Mouse (Mus musculus) frontal cortex, adult (tissue): ENCODE results near the gene Frs2.
A peak's percentile ranks its signal among the peaks of the same experiment; 100 is the strongest.

Source experiments
- ATAC-seq: cut with Nextera tagmentation; 2 replicates; pipeline ENCODE4 v1.9.2; 2017; ENCODE audit warnings: mild to moderate bottlenecking, moderate library complexity, mixed read lengths; ENCODE audit not compliant: low TSS enrichment

The Frs2 gene

GRCm38 (mm10) chr10:117106244-117106643, 42.1 kb downstream of the Frs2 start:
- no peak for ATAC-seq

- peak; percentile 41; the same call in 1 of the 2 replicates for ATAC-seq
Measured at GRCm38 (mm10) chr10:117105015-117105414, 43.3 kb downstream of the Frs2 start.

DNA sequence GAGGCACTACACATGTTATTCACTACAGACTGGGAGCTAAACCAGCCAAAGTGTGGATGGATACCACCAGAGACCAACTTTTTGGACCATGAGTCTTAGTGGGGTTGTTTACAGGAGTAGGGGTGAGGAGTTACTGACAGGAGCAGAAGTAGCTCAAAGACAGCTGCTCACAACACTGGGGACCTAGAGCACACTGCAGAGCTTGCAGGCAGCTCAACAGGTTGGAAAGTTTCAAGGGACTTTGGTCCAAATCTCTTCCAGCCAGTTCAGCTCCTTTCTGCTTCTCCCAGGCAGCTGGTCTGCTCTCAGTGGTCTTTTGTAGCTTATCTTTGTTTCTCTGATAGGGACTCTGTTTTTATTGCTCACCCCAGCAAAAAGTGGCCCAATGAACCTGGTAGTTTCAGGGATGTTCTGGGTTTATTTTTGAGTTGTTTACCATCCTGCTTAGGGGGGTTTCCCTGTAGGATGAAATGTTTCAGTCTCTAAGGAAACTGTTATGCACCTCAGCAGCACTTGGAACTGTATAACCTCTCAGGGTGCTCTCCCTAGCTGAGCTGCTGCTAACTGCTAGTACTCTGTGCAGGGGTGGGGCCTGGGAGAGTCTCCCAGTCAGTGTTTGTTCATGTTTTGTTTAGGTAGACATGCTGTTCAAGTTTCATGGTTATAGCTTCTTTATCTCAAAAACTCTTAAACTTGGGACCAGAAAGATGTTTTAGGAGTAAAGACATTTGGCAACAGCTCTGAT, 44.3 kb downstream of the Frs2 start:
- no peak for ATAC-seq

DNA sequence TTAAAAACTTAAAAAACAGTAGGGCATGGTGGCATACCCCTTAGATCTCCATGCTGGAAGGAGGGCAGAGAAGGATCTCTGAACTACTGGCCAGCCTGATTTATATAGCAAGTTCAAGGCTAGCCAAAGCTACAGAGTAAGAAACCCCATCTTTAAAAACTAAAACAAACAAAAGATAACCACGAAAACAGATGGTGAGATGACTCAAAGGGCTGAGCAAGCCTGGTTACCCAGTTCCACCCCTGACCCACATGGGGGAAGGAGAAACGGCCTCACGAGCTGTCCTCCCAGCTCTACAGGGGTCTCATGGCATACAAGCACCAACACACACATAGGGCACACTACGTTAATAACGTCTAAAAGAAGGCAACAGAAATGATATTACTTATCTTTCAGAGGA, 48.2 kb downstream of the Frs2 start:
- no peak for ATAC-seq

DNA sequence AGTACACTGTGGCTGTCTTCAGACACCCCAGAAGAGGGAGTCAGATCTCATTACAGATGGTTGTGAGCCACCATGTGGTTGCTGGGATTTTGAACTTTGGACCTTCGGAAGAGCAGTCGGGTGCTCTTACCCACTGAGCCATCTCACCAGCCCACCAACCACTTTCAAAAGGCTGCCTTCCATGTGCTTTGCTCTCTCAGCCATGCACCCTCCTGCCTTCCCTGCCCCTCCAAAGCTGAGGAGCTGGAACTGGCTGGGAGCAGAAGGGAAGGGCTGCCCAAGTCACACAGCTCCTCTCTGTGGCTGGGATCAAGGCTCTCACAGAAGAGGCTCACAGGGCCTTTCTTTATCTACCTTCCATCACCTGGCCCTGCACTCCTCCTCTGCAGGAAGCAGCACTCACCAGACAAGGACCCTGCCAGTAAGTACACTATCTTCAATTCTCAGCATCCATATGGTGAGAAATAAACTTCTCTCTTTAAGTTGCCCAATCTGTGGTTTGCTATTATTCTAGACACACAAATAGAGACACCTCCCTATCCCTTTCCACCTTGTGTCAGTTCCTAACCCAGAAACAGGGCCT, 51.1 kb downstream of the Frs2 start:
- no peak for ATAC-seq

- ATAC-seq: no peak
Measured at GRCm38 (mm10) chr10:117096096-117096495, 52.2 kb downstream of the Frs2 start.

- ATAC-seq: peak; percentile 87
Measured at GRCm38 (mm10) chr10:117094504-117095329, 53.6 kb downstream of the Frs2 start.

- ATAC-seq: no peak
Measured at GRCm38 (mm10) chr10:117089628-117090027, 58.7 kb downstream of the Frs2 start.

- ATAC-seq: no peak
Measured at GRCm38 (mm10) chr10:117081914-117082359, 66.4 kb downstream of the Frs2 start.

DNA sequence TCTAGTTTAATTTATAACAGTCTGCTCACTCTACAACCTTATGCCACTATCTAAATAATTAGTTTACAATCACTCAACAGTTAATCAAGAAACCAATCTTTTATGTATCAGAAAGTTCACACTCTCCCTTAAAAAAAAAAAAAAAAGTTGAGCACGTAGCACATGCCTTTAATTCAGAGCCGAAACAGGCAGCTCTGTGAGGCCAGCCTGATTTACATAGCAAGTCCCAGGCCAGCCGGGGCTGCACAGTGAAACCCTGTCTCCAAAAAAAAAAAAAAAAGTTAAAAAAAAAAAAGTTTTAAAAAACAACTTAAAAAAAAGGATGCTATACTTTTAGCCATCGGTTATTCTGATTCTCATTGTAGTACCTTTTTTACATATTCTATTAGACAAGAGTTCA, 67.0 kb downstream of the Frs2 start:
- ATAC-seq: no peak

- peak; percentile 38; the same call in 1 of the 2 replicates for ATAC-seq
Measured at GRCm38 (mm10) chr10:117078284-117078683, 70.0 kb downstream of the Frs2 start.

DNA sequence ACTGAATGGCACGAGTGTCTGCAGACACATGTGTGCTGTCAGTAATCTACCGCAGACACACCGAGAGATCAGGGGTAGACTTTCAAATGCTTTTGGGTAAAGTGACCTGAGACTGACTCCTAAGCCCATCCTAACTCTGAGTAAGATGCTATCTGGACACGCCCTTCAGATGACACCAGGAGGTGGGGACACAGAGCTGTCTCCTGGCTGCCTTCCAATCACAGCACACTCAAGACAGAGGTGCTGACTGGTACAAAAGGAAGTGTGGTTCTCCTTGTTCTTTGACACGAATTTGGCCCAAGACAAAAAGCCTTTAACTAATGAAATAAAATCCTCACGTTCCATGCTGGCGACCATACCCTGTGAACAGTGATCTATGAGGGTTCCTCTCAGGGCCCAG, 75.2 kb downstream of the Frs2 start:
- no peak for ATAC-seq

DNA sequence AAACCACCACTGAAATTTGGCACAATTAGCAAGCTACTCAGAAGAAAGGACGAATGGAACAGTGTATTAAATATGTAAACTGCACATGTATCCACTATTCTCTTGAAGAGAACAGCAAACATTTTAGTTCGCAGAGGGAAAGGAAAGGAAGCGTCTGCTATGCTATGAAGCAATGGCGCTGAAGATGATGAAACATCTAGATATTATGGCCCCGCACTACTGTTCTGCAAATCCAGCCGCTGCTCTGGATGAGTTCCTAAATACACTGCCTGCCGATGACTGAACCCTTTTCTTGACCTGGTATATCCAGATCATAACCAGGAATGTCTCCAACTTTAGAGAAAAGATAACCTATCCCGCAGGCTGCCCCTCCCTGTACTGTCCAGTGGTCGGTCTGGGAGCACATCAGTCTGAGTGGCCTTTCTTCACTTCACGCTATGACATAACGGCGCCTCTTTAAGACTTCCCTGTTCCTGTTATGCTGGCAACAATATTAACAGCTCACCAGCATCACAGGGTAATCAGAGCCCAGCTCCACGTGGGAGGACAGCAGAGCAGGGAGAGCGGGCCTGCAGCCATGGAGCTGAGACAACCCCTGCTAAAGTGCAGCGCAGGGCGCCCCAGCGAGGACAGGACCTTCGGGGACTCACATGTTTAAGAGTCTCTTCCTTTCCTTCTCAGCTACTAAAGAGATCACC, 76.0 kb downstream of the Frs2 start:
- ATAC-seq: no peak

- no peak for ATAC-seq
Measured at GRCm38 (mm10) chr10:117069109-117069508, 79.2 kb downstream of the Frs2 start.

DNA sequence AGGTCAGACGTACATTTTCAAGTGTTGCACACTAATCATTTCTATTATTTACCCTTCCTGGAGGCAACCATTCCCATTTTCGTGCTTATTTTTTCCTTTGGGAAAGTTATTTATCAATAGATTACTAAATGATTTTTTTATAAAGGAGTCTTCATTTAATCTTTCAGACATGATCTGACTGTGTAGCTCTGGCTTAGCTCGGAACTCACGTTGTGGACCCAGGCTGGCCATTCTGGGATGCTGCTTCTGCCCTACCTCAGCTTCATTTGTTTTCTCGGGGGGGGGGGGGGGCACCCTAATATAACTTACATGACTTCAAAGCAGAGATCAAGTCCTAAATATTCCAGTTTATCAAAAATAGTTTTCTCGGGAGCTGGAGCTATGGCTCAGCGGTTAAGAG, 84.3 kb downstream of the Frs2 start:
- no peak for ATAC-seq

GRCm38 (mm10) chr10:117063254-117064021, 84.9 kb downstream of the Frs2 start, which contains the start of gene Cct2:
Cct2 (minus strand) TSS chr10:117063814.
- ATAC-seq: peak; percentile 97

DNA sequence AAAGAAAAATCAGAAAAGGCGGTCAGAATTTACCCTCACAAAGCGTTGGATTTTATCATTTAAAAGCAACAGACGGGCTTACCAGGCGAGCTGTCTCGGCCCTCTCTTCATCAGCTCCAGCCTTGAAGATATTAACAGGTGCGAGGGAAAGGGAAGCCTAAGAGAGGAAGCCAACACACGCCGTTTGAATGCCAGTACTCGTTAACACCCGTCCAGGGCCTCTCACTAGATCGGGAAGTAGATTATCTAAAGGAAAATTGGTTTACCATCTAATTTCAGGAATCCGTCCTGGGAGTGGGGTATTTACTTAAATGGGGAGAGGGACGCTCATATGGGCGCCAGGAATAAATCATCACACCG, 85.5 kb downstream of the Frs2 start:
- ATAC-seq: no peak

DNA sequence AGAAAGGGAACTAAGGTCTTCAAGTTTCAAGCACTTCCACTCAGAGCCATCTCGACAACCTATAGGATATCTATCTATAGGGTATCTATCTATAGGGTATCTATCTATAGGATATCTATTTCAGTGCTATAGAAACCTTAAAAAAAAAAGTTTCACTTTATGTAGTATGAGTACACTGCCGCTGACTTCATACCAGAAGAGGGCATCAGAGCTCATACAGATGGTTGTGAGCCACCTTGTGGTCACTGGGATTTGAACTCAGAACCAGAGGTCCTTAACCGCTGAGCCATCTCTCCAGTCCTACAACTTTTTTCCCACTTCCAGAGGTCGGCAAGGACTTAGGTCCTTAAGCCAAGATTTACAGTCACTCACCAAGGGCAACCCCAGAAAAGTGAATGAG, 92.7 kb downstream of the Frs2 start:
- ATAC-seq: no peak

DNA sequence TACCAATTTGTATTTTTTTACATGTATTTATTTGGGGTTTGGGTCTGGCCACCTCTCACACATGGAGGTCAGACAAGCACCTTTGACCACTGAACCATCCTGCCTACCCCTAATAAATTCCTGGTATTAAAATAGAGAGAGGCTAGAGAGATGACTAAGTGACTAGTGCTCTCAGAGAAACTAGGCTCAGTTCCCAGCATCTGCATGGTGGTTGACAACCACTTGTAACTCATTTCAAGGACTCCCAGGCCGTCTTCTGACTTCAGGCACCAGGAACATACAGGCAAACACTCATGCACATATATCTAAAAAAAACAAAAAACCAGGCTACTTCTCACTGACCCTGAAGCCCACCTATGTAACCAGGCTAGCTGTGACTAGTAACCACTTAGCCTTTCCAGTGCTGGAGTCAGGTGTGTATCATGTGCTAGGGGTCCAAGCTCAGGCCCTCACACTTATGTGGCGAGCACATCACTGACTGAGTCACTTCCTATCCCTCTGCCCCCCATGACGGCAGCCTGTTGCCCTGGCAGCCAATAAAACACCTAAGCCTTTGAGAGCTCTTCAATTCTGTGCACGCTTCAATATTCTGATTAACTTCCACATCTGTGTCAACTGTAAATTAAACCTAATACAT, 98.3 kb downstream of the Frs2 start:
- no peak for ATAC-seq

GRCm38 (mm10) chr10:117049253-117049652, 99.1 kb downstream of the Frs2 start:
- no peak for ATAC-seq
